Mouse (Mus musculus) gastrocnemius, adult 2 months (tissue): ENCODE measurements around the gene Zfp318. TPM values are rescaled to one million over a fixed set of nuclear protein-coding genes. Genes with fewer than 3 reads are reported as not detected.

Source experiments
- DNase-seq: peaks from one replicate; pipeline ENCODE4 v3.0.0; 2022
- H3K27ac ChIP-seq: fragments of 200-600 bp; 2 replicates; pipeline ENCODE4 v1.8.1; 2022; ENCODE audit warnings: mild to moderate bottlenecking
- H3K4me3 ChIP-seq: fragments of 200-600 bp; 2 replicates; pipeline ENCODE4 v1.8.1; 2022; ENCODE audit warnings: mild to moderate bottlenecking, moderate library complexity
- CTCF ChIP-seq: fragments of 200-600 bp; IDR thresholded peaks from 2 replicates; pipeline ENCODE4 v1.8.1; 2022; ENCODE audit warnings: antibody characterized with exemption, mild to moderate bottlenecking, moderate library complexity
- intact Hi-C: fragments of 180-260 bp; cut with DNase I; formaldehyde crosslinking; loops from one replicate; pipeline ENCODE4 v1.15.1; 2025
- total RNA-seq, 2 experiments: library from RNA; stranded (reverse); gene quantifications; 2 replicates each; pipeline ENCODE4 v1.2.3; 2021

Gene Zfp318
- total RNA-seq, 2 experiments from 2014 or later, result 14.1 to 17.4 TPM

DNA sequence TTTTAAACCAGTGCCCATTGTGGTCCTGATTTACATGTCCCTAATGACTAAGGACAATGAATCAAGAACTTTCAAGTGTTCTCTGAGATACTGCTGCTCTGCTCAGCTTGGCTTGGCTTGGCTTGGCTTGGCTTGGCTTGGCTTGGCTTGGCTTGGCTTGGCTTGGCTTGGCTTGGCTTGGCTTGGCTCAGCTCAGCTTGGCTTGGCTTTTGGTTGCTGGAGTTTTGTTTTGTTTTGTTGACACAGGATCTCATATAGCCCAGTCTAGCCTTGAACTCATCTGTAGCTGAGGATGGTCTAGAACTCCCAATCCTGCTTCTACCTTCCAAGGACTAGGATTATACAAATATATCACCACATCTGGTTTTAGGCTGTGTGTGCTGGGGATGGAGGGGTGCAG lies 43.0 kb downstream of the Zfp318 start:
- H3K27ac ChIP-seq, result no peak overlapping the region
- no peak overlapping the region for H3K4me3 ChIP-seq
- TF ChIP-seq CTCF, result no peak
- DNase-seq, result peak; percentile 42
- intact Hi-C loops, result no loop called here

DNA sequence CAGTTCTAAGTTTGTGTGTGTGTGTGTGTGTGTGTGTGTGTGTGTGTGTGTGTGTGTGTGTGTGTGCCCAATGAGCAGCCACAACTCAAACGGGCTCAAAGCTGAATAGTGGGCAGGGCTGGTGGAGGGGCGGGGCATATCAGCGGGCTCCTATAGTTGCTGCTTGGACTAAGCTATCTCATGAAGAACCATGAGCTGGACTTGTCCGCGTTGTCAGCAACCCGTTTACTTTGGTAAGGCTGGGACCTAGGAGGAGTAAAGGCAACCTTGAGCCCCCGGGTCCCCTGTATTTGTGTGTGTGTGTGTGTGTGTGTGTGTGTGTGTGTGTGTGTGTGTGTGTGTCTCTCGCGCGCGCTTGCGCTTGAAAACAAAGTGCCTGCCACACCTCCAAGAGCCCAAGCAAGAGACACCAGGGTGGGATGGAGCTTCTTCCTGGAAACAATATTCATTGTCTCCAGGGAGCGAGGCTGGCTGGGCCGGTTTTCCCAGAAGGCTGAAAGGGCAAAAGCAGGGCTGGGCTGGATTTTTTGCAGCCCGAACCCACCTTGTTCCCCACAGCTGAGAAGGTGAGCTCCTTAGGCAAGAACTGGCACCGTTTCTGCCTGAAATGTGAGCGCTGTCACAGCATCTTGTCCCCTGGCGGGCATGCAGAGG lies 45.4 kb downstream of the Zfp318 start, which contains the start of gene Crip3:
TSS of gene Crip3 (plus strand) at position 166 of the 654 bp plus-strand sequence.
- DNase-seq, result no peak
- Histone ChIP-seq H3K27ac (no peak within 1 kb of the TSS), H3K4me3 (no peak within 1 kb of the TSS)
- intact Hi-C loops, result no loop called here
- no peak for TF ChIP-seq CTCF

DNA sequence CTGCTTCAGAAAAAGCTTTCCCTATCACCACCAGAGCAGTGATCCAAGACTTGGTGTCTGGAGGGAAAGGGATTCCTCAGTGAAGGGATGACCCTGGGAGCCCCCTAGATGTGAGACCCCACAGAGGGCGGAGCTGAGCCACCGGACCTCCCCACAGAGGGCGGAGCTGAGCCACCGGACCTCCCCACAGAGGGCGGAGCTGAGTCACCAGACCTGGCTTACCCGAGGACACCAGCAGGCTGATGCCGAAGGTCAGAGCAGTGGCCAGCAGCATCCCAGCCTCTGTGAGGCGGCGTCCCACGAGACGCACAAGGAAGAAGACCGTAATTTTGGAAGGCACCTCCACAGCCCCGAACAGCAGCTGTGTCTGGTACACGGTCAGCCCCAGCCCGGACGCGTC lies 50.1 kb downstream of the Zfp318 start:
- H3K27ac ChIP-seq, result no peak overlapping the region
- DNase-seq, result peak; percentile 47
- H3K4me3 ChIP-seq, result peak overlapping the region; percentile 11; the same call in 1 of the 2 replicates
- TF ChIP-seq CTCF, result no peak
- intact Hi-C loops, result no loop called here

DNA sequence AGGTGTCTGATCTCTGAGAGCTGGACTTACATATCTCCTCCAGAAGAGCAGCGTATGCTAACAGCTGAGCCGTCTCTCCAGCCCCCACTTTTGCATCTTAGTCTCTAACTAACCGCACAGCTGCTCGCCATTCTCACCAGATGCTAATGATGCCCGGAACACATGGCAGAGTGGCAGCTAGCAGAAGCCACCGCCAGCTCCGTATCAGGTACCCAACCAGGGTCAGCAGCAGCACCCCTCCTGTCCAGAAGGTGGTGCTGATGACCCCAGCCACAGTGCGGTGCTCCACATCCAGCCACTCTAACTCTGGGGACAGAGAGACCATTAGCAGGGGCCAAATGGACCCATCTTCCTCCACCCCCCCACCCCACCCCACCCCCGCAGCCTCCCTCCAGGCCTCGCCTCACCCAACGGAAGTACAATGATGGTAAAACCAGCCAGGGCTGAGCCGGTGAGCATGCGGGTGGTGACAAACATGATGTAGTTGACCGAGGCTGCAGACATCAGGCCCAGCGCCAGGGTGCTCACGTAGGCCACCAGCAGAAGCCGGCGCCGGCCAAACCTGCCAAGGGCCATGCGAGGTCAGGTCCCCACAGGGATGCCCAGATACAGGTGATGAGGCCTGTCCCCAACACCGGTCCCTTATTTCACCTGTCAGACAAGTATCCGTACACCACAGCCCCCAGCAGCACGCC lies 53.3 kb downstream of the Zfp318 start:
- peak; percentile 74 for DNase-seq
- Histone ChIP-seq H3K27ac (no peak overlapping the region), H3K4me3 (no peak overlapping the region)
- peak; percentile 67 for TF ChIP-seq CTCF
- intact Hi-C loops, result no loop called here

DNA sequence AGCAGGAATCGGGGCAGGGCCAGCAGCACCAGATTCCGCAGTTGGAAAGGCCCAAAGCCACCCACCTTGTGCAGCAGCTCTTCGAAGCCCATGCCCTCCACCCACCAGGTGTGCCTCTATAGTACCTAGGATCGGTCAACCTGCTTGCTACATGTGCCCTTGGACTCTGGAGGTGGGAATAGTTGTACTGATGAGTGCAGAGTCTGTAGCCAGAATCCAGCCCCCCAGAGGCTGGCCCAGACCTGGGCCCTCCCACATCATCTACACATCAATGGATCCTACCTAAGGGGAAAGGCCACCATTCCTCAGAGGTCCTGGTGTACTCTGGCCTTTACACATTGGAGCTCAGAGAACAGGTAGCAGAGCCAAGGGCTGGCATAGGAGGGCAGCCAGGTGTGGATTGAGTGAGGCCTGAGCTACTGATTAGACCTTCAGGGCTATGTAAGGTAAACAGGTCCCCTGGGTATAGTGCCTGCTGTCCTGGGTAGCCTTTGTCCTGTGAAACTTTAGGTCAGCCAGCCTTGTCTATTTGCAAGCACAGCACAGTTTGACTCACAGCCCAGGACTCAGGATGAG lies 54.9 kb downstream of the Zfp318 start, which contains the start of gene Slc22a7:
TSS of gene Slc22a7 (minus strand) at position 160 of the 576 bp plus-strand sequence.
- intact Hi-C loops, result no loop called here
- no peak for DNase-seq
- H3K27ac ChIP-seq, result no peak within 1 kb of the TSS

DNA sequence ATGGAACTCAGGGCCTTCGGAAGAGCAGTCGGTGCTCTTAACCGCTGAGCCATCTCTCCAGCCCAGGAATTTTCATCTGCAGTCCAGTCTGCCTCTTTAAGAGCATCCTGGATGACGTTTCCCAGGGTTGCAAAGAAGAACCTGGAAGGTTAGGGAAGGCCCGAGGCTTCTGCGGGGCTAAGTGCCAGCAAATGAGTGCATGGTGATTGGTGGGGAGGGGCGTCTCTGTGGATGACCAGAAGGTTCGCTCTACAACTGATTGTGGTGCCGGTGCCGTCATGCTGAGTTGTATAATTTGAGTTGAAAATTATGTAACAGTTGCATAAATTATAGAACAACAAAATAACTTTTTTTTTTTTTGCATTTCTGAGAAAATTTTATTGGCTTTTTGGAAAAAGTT lies 55.6 kb downstream of the Zfp318 start:
- intact Hi-C loops, result no loop called here
- TF ChIP-seq CTCF, result no peak
- no peak overlapping the region for H3K4me3 ChIP-seq
- no peak for DNase-seq
- H3K27ac ChIP-seq, result no peak overlapping the region

More for the DNA sequence above, 54.9 kb downstream of the Zfp318 start, which contains the start of gene Slc22a7:
- no peak for TF ChIP-seq CTCF
- no peak within 1 kb of the TSS for H3K4me3 ChIP-seq

DNA sequence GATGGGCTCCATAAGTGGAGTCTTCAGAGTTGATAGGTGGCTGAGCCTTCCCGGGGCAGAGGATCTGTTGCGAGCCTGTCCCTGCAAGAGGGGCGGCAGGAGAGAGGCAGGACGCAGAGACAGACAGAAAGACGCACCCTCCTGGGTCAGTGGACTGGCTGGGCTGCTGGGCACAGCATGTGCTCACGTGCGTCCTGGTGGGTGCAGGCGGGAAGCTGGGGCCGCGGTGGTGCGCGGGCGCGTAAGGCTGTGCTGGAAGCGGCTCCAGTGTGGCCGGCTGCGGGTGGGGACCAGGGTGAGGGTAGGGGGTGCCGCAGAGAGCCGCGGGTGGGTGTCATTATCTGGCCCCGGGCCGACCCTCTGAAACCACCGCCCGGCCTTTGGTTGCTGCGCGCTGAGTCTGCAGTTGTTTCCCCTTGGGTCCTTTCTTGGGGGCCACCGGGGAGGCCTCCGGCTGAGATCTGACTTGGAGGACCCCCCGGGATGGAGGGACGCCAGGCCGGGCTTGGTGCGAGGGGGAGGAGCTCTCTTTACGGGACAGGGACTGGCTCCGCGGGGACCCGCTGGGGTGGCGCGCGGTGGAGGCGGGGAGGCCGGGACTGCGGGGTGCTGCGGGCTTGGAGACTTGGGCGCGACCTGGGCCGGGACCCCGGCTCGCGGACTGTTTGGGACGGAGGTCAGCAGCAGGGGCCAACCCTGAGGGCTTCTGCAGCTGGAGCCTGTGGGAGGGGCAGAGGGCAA lies 61.5 kb downstream of the Zfp318 start:
- H3K4me3 ChIP-seq, result peak overlapping the region; percentile 55
- DNase-seq, result no peak
- intact Hi-C loops, result no loop called here

DNA sequence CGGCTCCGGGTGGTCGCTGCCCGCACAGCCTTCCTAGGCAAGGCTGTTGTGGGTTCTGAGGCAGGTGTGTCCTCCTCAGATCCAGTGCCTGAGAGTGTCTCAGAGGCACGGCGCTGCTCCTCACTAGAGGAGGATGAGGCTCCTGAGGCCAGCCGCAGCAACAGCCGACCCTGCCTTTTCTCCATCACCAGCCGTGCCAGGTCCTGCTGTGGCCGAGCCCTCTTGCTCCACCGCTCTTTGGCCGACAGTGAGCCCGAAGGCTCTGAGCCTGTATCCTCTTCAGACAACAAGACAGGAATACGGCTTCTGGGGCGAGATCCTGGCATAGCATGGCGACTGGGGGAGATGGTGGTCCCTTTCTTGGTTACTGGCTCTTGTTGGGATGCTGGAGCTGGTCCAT lies 62.7 kb downstream of the Zfp318 start:
- Histone ChIP-seq H3K27ac (no peak overlapping the region), H3K4me3 (no peak overlapping the region)
- intact Hi-C loops, result no loop called here
- no peak for DNase-seq
- no peak for TF ChIP-seq CTCF

More for the DNA sequence above, 61.5 kb downstream of the Zfp318 start:
- H3K27ac ChIP-seq, result no peak overlapping the region
- TF ChIP-seq CTCF, result no peak

DNA sequence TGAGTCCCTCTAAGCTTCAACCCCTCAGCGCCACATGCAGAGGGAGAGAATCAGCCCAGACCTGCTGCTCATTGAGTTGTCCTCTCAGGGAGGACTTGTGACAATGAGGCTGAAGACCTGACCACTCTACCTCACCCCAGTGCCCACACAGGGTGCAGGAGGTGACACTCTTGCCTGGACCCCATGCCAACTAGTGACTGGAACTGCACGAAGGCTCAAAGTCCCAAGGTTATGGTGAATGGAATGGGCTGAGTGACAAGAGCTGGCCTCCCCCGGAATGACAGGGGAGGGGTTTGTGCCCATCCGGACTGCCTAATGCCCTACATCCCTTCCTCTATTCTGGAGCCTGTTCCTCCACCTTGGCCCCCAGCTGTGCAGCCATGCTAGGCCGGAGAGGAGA lies 69.2 kb downstream of the Zfp318 start:
- no peak for DNase-seq
- no peak for TF ChIP-seq CTCF
- intact Hi-C loops, result no loop called here
- no peak overlapping the region for H3K27ac ChIP-seq
- H3K4me3 ChIP-seq, result no peak overlapping the region

DNA sequence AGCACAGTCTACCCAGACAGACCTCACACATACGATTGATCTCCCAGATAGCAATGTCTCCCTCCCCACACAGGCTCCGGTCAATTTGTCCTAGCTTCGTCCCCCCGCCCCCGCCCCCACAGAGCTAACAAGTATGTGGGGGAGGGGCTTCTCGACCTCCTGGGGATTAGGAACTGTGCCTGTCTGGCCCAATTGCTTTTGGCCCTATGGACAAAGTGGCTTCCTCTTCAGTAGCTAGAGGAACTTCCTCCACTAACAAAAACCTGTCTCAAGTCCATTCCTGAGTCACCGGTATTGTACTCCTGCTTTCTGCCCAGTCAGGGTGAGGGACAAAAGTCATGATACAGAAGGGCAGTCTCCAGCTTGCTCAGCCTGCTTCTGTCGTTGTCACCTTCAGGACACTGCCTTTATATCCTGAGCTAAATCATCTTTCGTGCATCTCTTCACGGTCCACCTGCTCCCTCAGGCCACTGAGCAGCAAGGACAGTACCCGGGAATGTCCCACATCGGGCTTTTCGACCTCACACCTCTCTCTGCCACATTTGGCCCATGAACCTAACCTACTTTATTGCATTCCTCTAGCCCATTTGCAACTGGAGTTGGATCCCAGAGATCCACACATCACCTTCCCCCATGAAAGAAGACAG lies 69.9 kb downstream of the Zfp318 start:
- TF ChIP-seq CTCF, result no peak
- no peak for DNase-seq
- no peak overlapping the region for H3K27ac ChIP-seq
- intact Hi-C loops, result no loop called here
- H3K4me3 ChIP-seq, result no peak overlapping the region

DNA sequence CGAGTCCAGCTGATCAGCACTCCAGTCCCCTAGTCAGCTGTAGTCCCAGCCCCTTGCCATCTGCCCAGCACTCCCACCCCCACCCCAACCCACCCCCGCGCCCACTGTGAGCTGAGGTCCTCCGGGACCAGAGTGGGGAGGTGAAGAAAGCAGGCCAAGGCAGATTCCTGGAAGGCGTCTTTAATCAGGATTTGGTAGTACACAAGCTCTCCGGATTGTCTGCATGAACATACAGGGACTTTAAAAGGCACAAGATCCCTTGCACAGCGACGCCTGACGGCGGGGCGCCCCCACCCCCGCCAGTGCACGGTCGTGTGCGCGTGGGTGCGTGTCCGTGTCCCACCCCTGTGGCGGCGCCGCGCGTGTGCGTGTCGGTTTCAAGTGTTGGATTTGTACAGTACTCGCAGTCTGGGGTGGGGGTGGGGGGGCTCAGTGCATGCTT lies 70.5 kb downstream of the Zfp318 start:
- H3K4me3 ChIP-seq, result peak overlapping the region; percentile 66
- TF ChIP-seq CTCF, result peak; percentile 14; the same call in 1 of the 2 replicates
- DNase-seq, result no peak
- no peak overlapping the region for H3K27ac ChIP-seq
- intact Hi-C loops, result no loop called here

DNA sequence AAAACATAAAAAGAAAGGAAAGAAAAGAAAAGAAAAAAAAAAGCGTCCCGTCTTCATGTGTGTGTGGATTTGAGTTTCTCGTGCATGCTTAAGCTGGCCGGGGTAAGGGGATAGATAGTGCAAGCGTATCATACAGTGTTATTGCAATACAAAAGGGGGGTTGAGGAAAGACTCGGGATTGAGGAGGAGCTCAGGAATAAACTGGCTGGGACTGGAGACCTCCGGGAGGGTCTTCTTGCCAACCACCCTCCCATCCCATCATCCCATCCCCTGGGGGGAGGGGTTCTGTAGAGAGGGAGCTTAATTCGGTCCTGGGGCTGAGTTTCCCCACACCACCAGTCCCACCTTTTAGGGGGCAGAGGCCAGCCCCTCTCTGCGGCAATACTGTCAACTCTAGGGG lies 71.0 kb downstream of the Zfp318 start:
- intact Hi-C loops, result no loop called here
- TF ChIP-seq CTCF, result no peak
- peak overlapping the region; percentile 66 for H3K4me3 ChIP-seq

More for the DNA sequence above, 71.0 kb downstream of the Zfp318 start:
- no peak for DNase-seq
- no peak overlapping the region for H3K27ac ChIP-seq
